Mouse (Mus musculus) MEL (cell line): ENCODE measurements around the gene Nans.
A peak's percentile ranks its signal among the peaks of the same experiment; 100 is the strongest.

Source experiments
- CHD2 ChIP-seq: IDR thresholded peaks from 2 replicates; pipeline ENCODE4 v1.6.1; 2011; ENCODE audit warnings: low read length, improper control_type of control experiment
- CTCF ChIP-seq, 3 experiments: IDR thresholded peaks in 2 of 3; conservative IDR thresholded peaks in 1 of 3; 2 replicates each; pipeline ENCODE4 v1.5.1; 2011 to 2012; ENCODE audit warnings: low read length in 3 of 3, low read depth in 2 of 3, mild to moderate bottlenecking in 2 of 3, improper control_type of control experiment in 1 of 3, inconsistent platforms in 1 of 3, mixed read lengths in 1 of 3, moderate library complexity in 1 of 3; ENCODE audit not compliant: control insufficient read depth in 1 of 3, insufficient read depth in 1 of 3, poor library complexity in 1 of 3, severe bottlenecking in 1 of 3
- E2F4 ChIP-seq: IDR thresholded peaks from 2 replicates; pipeline ENCODE4 v1.6.1; 2011; ENCODE audit warnings: low read depth, low read length, improper control_type of control experiment, borderline replicate concordance
- EP300 ChIP-seq, 2 experiments: IDR thresholded peaks; 2 replicates each; pipeline ENCODE4 v1.6.1; 2011; ENCODE audit warnings: improper control_type of control experiment in 2 of 2, low read length in 2 of 2, low read depth in 1 of 2, mild to moderate bottlenecking in 1 of 2
- HCFC1 ChIP-seq: IDR thresholded peaks from 2 replicates; pipeline ENCODE4 v1.6.1; 2012; ENCODE audit warnings: low read depth, mild to moderate bottlenecking, inconsistent platforms, low read length, improper control_type of control experiment, moderate library complexity
- MEF2A ChIP-seq: IDR thresholded peaks from 2 replicates; pipeline ENCODE4 v1.6.1; 2014; ENCODE audit warnings: low read depth, mild to moderate bottlenecking, inconsistent platforms, low read length, improper control_type of control experiment; ENCODE audit not compliant: poor library complexity, insufficient replicate concordance, severe bottlenecking; ENCODE audit errors: extremely low read depth
- MYC ChIP-seq: IDR thresholded peaks from 2 replicates; pipeline ENCODE4 v1.6.1; 2011; ENCODE audit warnings: low read depth, mild to moderate bottlenecking, low read length, improper control_type of control experiment, moderate library complexity
- NELFE ChIP-seq: IDR thresholded peaks from 2 replicates; pipeline ENCODE4 v1.6.1; 2011; ENCODE audit warnings: low read depth, low read length, improper control_type of control experiment
- NRF1 ChIP-seq: IDR thresholded peaks from 2 replicates; pipeline ENCODE4 v1.6.1; 2014; ENCODE audit warnings: low read depth, mild to moderate bottlenecking, inconsistent platforms, low read length, improper control_type of control experiment, moderate library complexity; ENCODE audit not compliant: poor library complexity, insufficient read depth, severe bottlenecking
- POLR2A ChIP-seq, 2 experiments: IDR thresholded peaks; 2 replicates each; pipeline ENCODE4 v1.6.1; 2011 to 2012; ENCODE audit warnings: low read length in 2 of 2, mild to moderate bottlenecking in 2 of 2, control low read depth in 1 of 2, improper control_type of control experiment in 1 of 2, low read depth in 1 of 2, moderate library complexity in 1 of 2; ENCODE audit not compliant: control insufficient read depth in 1 of 2, insufficient read depth in 1 of 2, poor library complexity in 1 of 2
- POLR2AphosphoS2 ChIP-seq: IDR thresholded peaks from 2 replicates; pipeline ENCODE4 v1.6.1; 2011; ENCODE audit warnings: low read length, improper control_type of control experiment
- TBP ChIP-seq: IDR thresholded peaks from 2 replicates; pipeline ENCODE4 v1.8.0; 2011; ENCODE audit warnings: low read depth, low read length, improper control_type of control experiment
- ZMIZ1 ChIP-seq: IDR thresholded peaks from 2 replicates; pipeline ENCODE4 v1.6.1; 2012; ENCODE audit warnings: low read depth, mild to moderate bottlenecking, inconsistent platforms, low read length, improper control_type of control experiment, moderate library complexity

- no peak for TF ChIP-seq NRF1
- TF ChIP-seq E2F4: no peak
- no peak for TF ChIP-seq MEF2A
- peak; percentile 75 to 100 (median 96) for TF ChIP-seq CTCF (IDR thresholded peaks at IDR 0.05 in 2 of 3, conservative IDR thresholded peaks at IDR 0.05 in 1 of 3; ENCODE audit: control insufficient read depth in 1 of 3, insufficient read depth in 1 of 3, low read depth in 2 of 3, low read length in 3 of 3, poor library complexity in 1 of 3, severe bottlenecking in 1 of 3)
- no peak for TF ChIP-seq POLR2AphosphoS2
- TF ChIP-seq POLR2A (IDR thresholded peaks at IDR 0.05; ENCODE audit: control insufficient read depth in 1 of 2, insufficient read depth in 1 of 2, low read depth in 1 of 2, low read length in 2 of 2, poor library complexity in 1 of 2): no peak
- TF ChIP-seq ZMIZ1: no peak
- 0 out of 2 replicates have a peak, but pooled peaks have one; percentile 44 for TF ChIP-seq TBP
- peak; percentile 60; the same call in 1 of the 2 replicates for TF ChIP-seq HCFC1
- TF ChIP-seq NELFE: no peak
- TF ChIP-seq CHD2: no peak
- no peak for TF ChIP-seq EP300 (IDR thresholded peaks at IDR 0.05; ENCODE audit: low read depth in 1 of 2, low read length in 2 of 2)
- TF ChIP-seq MYC: no peak
These were observed 8.3 kb downstream of the Nans start for GRCm38 (mm10) chr4:46497286-46497892.
